Mouse (Mus musculus): ENCODE data around the gene Wdr19.

DNA sequence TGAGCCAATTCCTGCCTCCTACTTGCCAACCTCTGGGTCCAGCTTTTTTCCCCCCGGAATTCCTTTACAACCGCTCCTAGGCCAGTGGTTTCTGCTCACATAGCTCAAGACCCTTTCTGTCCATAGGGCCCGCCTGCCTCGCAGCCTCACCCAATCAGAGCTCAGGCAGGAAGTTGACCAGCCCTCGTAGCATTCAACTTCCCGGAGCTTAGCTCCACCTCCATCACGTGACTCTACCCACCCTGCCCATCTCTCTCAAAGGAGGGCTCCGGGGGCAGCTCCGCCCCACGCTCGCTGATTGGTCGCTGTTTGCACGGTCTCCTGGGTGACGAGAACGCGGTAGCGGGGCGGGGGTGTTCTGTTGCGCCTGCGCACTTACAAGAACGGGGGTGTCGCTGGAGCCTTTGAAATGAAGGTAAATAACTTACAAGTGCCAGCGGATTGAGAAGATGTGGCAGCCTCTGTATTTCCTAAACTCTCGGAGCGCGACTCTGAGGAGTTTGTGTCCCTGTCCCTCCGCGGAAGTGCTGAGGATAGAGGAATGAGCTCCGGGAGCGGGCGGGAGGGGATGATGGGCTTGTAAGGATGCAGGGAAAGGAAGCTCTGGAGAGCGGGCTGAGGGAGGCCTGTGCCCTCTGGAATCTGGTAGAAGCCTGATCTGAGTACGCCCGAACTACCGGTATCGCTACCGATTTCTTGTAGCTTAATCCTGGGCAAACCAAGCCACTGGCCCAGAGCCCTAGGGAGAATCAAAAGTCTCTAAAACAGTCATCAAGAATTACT, at the start of gene Wdr19:
- TF ChIP-seq POLR2A (IDR thresholded peaks at IDR 0.05; ENCODE audit: borderline replicate concordance, control insufficient read depth, low read depth, low read length): 0 out of 2 replicates have a peak, but pooled peaks have one; percentile 27
- TF ChIP-seq CTCF (IDR thresholded peaks at IDR 0.05; ENCODE audit: control insufficient read depth, insufficient read depth, low read length): no peak

Measured in bone marrow, adult 2 months (tissue).